Mouse (Mus musculus): ENCODE results near the gene Lamb1. TPM values are rescaled to one million over a fixed set of nuclear protein-coding genes. Genes with fewer than 3 reads are reported as not detected.

The Lamb1 gene
- polyA plus RNA-seq, 2 experiments: 67.2 to 76.6 TPM

- H3K9me3 ChIP-seq (ENCODE audit: control insufficient read depth, low read length): no peaks in the 10 kb centered on the region
- no peaks in the 10 kb centered on the region for H3K27me3 ChIP-seq (ENCODE audit: control insufficient read depth, insufficient read depth, low read length)
- WGBS: 93% methylated on average over 7 of the region's 7 CpGs
- ATAC-seq (ENCODE audit: low FRiP score, low read depth) (no peak), DNase-seq (ENCODE audit: low spot score) (no peak)
- no peak overlapping the region for H3K9ac ChIP-seq (ENCODE audit: low read depth, low read length, severe bottlenecking)
- H3K4me2 ChIP-seq (replicated peaks; ENCODE audit: low read depth, low read length, severe bottlenecking): no peak overlapping the region
- H3K27ac ChIP-seq (replicated peaks; ENCODE audit: low read depth, low read length): no peak overlapping the region
- no peak overlapping the region for H3K4me3 ChIP-seq (replicated peaks; ENCODE audit: low read length)
- peaks cover 26% of the 10 kb centered on the region for H3K4me1 ChIP-seq (ENCODE audit: control insufficient read depth, insufficient read depth, low read length)
- TF ChIP-seq POLR2A (IDR thresholded peaks at IDR 0.05; ENCODE audit: borderline replicate concordance, extremely low read depth, insufficient read depth, insufficient read length): no peak
- peaks cover 80% of the 10 kb centered on the region for H3K36me3 ChIP-seq (ENCODE audit: control insufficient read depth, insufficient read depth, low read length)
Measured at GRCm38 (mm10) chr12:31273646-31274045, 8.6 kb downstream of the Lamb1 start.

GRCm38 (mm10) chr12:31275411-31275810 lies 10.4 kb downstream of the Lamb1 start:
- ATAC-seq (ENCODE audit: low FRiP score, low read depth) (no peak), DNase-seq (ENCODE audit: low spot score) (no peak)
- Histone ChIP-seq H3K9ac (ENCODE audit: low read depth, low read length, severe bottlenecking) (no peak overlapping the region), H3K9me3 (ENCODE audit: control insufficient read depth, low read length) (no peaks in the 10 kb centered on the region), H3K4me1 (ENCODE audit: control insufficient read depth, insufficient read depth, low read length) (peaks cover 24% of the 10 kb centered on the region), H3K4me2 (replicated peaks; ENCODE audit: low read depth, low read length, severe bottlenecking) (no peak overlapping the region), H3K27me3 (ENCODE audit: control insufficient read depth, insufficient read depth, low read length) (no peaks in the 10 kb centered on the region), H3K27ac (replicated peaks; ENCODE audit: low read depth, low read length) (0 out of 2 replicates have a peak overlapping the region, but pooled peaks have one; percentile 13), H3K4me3 (replicated peaks; ENCODE audit: low read length) (no peak overlapping the region), H3K36me3 (ENCODE audit: control insufficient read depth, insufficient read depth, low read length) (peaks cover 85% of the 10 kb centered on the region)
- TF ChIP-seq POLR2A (IDR thresholded peaks at IDR 0.05; ENCODE audit: borderline replicate concordance, extremely low read depth, insufficient read depth, insufficient read length): no peak
- 75% methylated on average over 10 of the region's 10 CpGs for WGBS

GRCm38 (mm10) chr12:31278270-31278669 lies 13.2 kb downstream of the Lamb1 start:
- no peaks in the 10 kb centered on the region for H3K9me3 ChIP-seq (ENCODE audit: control insufficient read depth, low read length)
- TF ChIP-seq POLR2A (IDR thresholded peaks at IDR 0.05; ENCODE audit: borderline replicate concordance, extremely low read depth, insufficient read depth, insufficient read length): no peak
- peaks cover 84% of the 10 kb centered on the region for H3K36me3 ChIP-seq (ENCODE audit: control insufficient read depth, insufficient read depth, low read length)
- no peak overlapping the region for H3K27ac ChIP-seq (replicated peaks; ENCODE audit: low read depth, low read length)
- H3K4me3 ChIP-seq (replicated peaks; ENCODE audit: low read length): no peak overlapping the region
- no peak for DNase-seq (ENCODE audit: low spot score)
- ATAC-seq (ENCODE audit: low FRiP score, low read depth): no peak
- no peak overlapping the region for H3K9ac ChIP-seq (ENCODE audit: low read depth, low read length, severe bottlenecking)
- H3K4me1 ChIP-seq (ENCODE audit: control insufficient read depth, insufficient read depth, low read length): peaks cover 6% of the 10 kb centered on the region; the same call in 1 of the 2 replicates
- no peaks in the 10 kb centered on the region for H3K27me3 ChIP-seq (ENCODE audit: control insufficient read depth, insufficient read depth, low read length)
- 91% methylated on average over 11 of the region's 11 CpGs for WGBS
- H3K4me2 ChIP-seq (replicated peaks; ENCODE audit: low read depth, low read length, severe bottlenecking): no peak overlapping the region

GRCm38 (mm10) chr12:31280318-31280717 lies 15.3 kb downstream of the Lamb1 start:
- peaks cover 3% of the 10 kb centered on the region; the same call in 1 of the 2 replicates for H3K4me1 ChIP-seq (ENCODE audit: control insufficient read depth, insufficient read depth, low read length)
- H3K27ac ChIP-seq (replicated peaks; ENCODE audit: low read depth, low read length): no peak overlapping the region
- peaks cover 82% of the 10 kb centered on the region for H3K36me3 ChIP-seq (ENCODE audit: control insufficient read depth, insufficient read depth, low read length)
- no peak for TF ChIP-seq POLR2A (IDR thresholded peaks at IDR 0.05; ENCODE audit: borderline replicate concordance, extremely low read depth, insufficient read depth, insufficient read length)
- no peak for DNase-seq (ENCODE audit: low spot score)
- ATAC-seq (ENCODE audit: low FRiP score, low read depth): no peak
- no peaks in the 10 kb centered on the region for H3K27me3 ChIP-seq (ENCODE audit: control insufficient read depth, insufficient read depth, low read length)
- no peak overlapping the region for H3K9ac ChIP-seq (ENCODE audit: low read depth, low read length, severe bottlenecking)
- WGBS: 81% methylated on average over 7 of the region's 7 CpGs
- no peak overlapping the region for H3K4me3 ChIP-seq (replicated peaks; ENCODE audit: low read length)
- H3K4me2 ChIP-seq (replicated peaks; ENCODE audit: low read depth, low read length, severe bottlenecking): no peak overlapping the region
- no peaks in the 10 kb centered on the region for H3K9me3 ChIP-seq (ENCODE audit: control insufficient read depth, low read length)

GRCm38 (mm10) chr12:31281100-31281591 lies 16.1 kb downstream of the Lamb1 start:
- no peaks in the 10 kb centered on the region for H3K27me3 ChIP-seq (ENCODE audit: control insufficient read depth, insufficient read depth, low read length)
- no peak overlapping the region for H3K9ac ChIP-seq (ENCODE audit: low read depth, low read length, severe bottlenecking)
- H3K4me1 ChIP-seq (ENCODE audit: control insufficient read depth, insufficient read depth, low read length): no peaks in the 10 kb centered on the region
- no peak for DNase-seq (ENCODE audit: low spot score)
- H3K9me3 ChIP-seq (ENCODE audit: control insufficient read depth, low read length): no peaks in the 10 kb centered on the region
- no peak overlapping the region for H3K27ac ChIP-seq (replicated peaks; ENCODE audit: low read depth, low read length)
- H3K4me2 ChIP-seq (replicated peaks; ENCODE audit: low read depth, low read length, severe bottlenecking): no peak overlapping the region
- no peak for TF ChIP-seq POLR2A (IDR thresholded peaks at IDR 0.05; ENCODE audit: borderline replicate concordance, extremely low read depth, insufficient read depth, insufficient read length)
- WGBS: 82% methylated on average over 9 of the region's 9 CpGs
- H3K36me3 ChIP-seq (ENCODE audit: control insufficient read depth, insufficient read depth, low read length): peaks cover 81% of the 10 kb centered on the region
- H3K4me3 ChIP-seq (replicated peaks; ENCODE audit: low read length): no peak overlapping the region
- no peak for ATAC-seq (ENCODE audit: low FRiP score, low read depth)

- H3K27ac ChIP-seq (replicated peaks; ENCODE audit: low read depth, low read length): no peak overlapping the region
- DNase-seq (ENCODE audit: low spot score) (no peak), ATAC-seq (ENCODE audit: low FRiP score, low read depth) (no peak)
- no peak for TF ChIP-seq POLR2A (IDR thresholded peaks at IDR 0.05; ENCODE audit: borderline replicate concordance, extremely low read depth, insufficient read depth, insufficient read length)
- no peaks in the 10 kb centered on the region for H3K4me1 ChIP-seq (ENCODE audit: control insufficient read depth, insufficient read depth, low read length)
- no peak overlapping the region for H3K4me3 ChIP-seq (replicated peaks; ENCODE audit: low read length)
- H3K4me2 ChIP-seq (replicated peaks; ENCODE audit: low read depth, low read length, severe bottlenecking): no peak overlapping the region
- H3K9ac ChIP-seq (ENCODE audit: low read depth, low read length, severe bottlenecking): no peak overlapping the region
- H3K9me3 ChIP-seq (ENCODE audit: control insufficient read depth, low read length): no peaks in the 10 kb centered on the region
- H3K36me3 ChIP-seq (ENCODE audit: control insufficient read depth, insufficient read depth, low read length): peaks cover 81% of the 10 kb centered on the region
- 93% methylated on average over 5 of the region's 5 CpGs for WGBS
- no peaks in the 10 kb centered on the region for H3K27me3 ChIP-seq (ENCODE audit: control insufficient read depth, insufficient read depth, low read length)
Measured at GRCm38 (mm10) chr12:31282241-31282640, 17.2 kb downstream of the Lamb1 start.
